Mouse (Mus musculus) heart, postnatal 10 days (tissue): ENCODE results near the gene Atf7. TPM values are rescaled to one million over a fixed set of nuclear protein-coding genes. Genes with fewer than 3 reads are reported as not detected.

ENCODE experiments used
- DNase-seq, 2 experiments: peaks; one replicate each; pipeline ENCODE4 v3.0.0; 2021
- intact Hi-C: fragments of 180-260 bp; cut with DNase I; formaldehyde crosslinking; loops from one replicate; pipeline ENCODE4 v1.15.1; 2025
- microRNA-seq, 2 experiments: library from miRNA; unstranded; fragments of <30 nt; microRNA quantifications; one replicate each; pipeline ENCODE4 v1.2.0; 2022
- total RNA-seq, 2 experiments: library from RNA; stranded (reverse); gene quantifications; 2 replicates each; pipeline ENCODE4 v1.2.3; 2021

Gene Atf7
- total RNA-seq, 2 experiments from 2014 or later, result 71.3 to 79.2 TPM

DNA sequence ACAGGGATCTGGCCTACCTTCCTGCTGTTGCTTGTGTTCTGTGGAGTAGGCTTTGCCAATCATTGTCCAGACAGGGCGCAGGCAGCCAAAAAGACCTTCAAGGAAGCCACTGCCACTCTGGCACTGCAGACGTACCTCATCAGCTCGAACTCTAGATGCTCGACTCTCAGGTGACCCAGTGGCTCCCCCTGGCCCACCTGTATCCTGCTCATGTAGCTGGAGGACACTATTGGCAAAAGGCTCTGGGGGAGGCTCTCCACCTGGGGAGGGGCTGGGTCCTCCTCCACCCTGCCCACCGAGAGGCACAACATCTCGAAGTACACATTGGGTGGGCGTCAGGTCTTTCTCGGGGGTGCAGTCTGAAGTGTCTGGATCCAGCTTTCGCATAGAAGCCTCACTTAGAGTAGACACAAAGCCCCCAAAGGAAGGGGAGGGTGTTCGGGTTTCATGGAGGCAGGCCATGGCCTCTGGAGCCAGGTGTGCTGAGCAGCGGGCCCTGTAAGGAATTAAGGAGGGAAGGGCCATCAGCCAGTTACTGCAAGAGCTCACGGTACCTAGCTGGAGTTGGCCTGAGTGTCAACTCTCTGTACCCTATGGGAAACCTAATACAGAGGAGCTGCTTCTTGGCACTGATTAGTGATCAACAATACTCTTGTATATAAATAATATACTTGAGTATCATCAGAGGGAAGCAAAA is 120.0 kb downstream of the Atf7 start:
- intact Hi-C loops, result no loop called here

GRCm38 (mm10) chr15:102503924-102504782 is 121.1 kb downstream of the Atf7 start:
- intact Hi-C loops, result no loop called here
- no peak for DNase-seq

More for the DNA sequence above, 120.0 kb downstream of the Atf7 start:
- DNase-seq, result no peak

- DNase-seq, result no peak
- intact Hi-C loops, result no loop called here
These were observed 121.8 kb downstream of the Atf7 start, which contains the start of gene Gm10337 for GRCm38 (mm10) chr15:102503447-102503846. Gene Gm10337, plus strand, starts transcription at chr15:102503722.

- intact Hi-C loops, result no loop called here
- DNase-seq, result no peak
These were observed 122.9 kb downstream of the Atf7 start for GRCm38 (mm10) chr15:102502254-102502840.

DNA sequence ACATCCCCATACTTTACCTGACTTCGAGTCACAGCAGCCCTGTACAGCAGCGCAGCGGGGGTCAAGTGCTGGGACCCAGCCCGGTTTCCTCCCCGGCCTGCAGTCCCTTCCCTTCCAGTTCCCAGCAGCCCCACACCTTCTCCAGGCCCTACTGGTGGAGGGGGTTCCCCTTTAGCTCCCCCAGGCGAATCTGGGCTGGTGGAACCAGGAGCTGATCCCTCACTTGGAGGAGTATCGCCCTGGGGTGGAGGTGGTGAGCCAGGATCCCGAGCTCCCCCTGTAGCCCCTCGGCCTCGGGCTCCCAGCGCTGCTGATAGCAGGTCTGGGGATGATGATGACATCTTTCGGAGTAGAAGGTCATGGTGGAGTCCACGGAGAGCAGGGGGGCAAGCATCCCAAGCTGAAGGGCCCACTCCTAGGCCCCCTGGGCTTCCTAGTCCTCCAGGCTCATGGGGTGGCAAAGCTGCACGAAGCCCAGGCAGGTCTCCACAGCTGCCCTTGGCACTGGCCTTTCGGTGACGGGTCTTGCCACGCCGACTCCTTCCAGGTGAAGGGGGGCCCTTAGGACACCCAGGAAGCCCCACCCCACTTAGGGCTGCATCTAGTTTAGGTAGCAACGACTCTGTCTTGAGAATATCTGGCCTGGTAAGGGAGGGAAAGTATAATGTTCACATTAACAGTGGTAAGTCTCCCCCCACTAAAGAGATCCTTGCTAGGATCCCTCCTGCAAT is 124.0 kb downstream of the Atf7 start:
- intact Hi-C loops, result no loop called here

DNA sequence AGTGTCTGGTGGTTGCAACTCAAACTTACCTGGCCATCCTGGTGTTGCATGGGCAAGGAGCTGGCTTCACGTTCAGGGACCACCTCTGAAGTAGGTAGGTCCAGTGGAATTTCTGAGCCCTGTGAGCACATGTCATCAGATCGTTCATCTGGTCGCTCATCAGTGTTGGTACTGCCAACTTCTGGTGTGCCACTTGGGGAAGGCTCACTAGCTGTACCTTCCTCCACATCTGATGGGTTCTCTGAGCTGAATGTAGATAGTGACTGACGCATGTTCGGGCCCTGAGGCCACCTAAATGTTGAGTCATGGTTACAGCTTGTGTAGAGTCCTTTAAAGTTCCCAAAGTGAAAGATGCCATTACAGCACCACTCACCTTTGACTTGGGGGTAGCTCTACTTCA is 124.8 kb downstream of the Atf7 start:
- intact Hi-C loops, result no loop called here
- no peak for DNase-seq

More for the DNA sequence above, 124.0 kb downstream of the Atf7 start:
- DNase-seq, result no peak

- DNase-seq, result no peak
These were observed 125.4 kb downstream of the Atf7 start for GRCm38 (mm10) chr15:102499851-102500250.

GRCm38 (mm10) chr15:102499370-102499769 is 125.9 kb downstream of the Atf7 start:
- intact Hi-C loops, result no loop called here
- DNase-seq, result no peak

More at GRCm38 (mm10) chr15:102499851-102500250, 125.4 kb downstream of the Atf7 start:
- intact Hi-C loops, result no loop called here

- DNase-seq, result no peak
- intact Hi-C loops, result no loop called here
These were observed 126.9 kb downstream of the Atf7 start for GRCm38 (mm10) chr15:102498322-102498721.

- DNase-seq, result no peak
- intact Hi-C loops, result loop anchor here (2.0 kb wide), 1 partner anchor 13 kb away; no protein-coding TSS in a partner anchor
These were observed 137.6 kb downstream of the Atf7 start for GRCm38 (mm10) chr15:102487664-102488063.

GRCm38 (mm10) chr15:102485853-102486252 is 139.4 kb downstream of the Atf7 start:
- DNase-seq, result no peak
- intact Hi-C loops, result no loop called here

DNA sequence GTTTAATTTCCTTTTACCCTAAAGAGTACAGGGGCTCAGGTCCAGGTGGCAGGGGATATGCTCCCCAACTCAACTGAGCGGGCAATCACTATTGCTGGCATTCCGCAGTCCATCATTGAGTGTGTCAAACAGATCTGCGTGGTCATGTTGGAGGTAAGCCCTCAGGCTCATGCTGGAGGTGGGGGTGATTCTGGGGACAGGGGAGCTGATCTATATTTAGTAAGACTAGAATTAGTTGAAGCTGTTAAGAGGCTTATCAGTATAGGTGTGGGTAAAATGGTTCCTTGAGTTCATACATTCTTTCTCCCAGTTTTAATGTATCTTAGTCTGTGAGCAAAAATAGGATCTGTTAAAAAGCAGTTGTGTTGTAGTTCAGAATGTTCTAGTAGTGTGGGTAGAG is 142.1 kb downstream of the Atf7 start:
- intact Hi-C loops, result no loop called here
- DNase-seq, result no peak

Small RNAs within 50 kb of the gene (microRNA-seq; reads per million reads assigned to microRNA genes)
- gene Mir688, result 0 reads per million in 2 experiments

Other genes with a start within 250 kb of the Atf7 start
- gene Sp1, start 219.3 kb downstream of the Atf7 start, total RNA-seq, result 10 to 100 TPM; 57.7 to 68.4 TPM
- gene Amhr2, start 180.1 kb downstream of the Atf7 start, total RNA-seq, result 1 to 10 TPM in 1 of 2 experiments, under 1 TPM in 1; 0.67 to 1.4 TPM
- gene Prr13, start 166.4 kb downstream of the Atf7 start, total RNA-seq, result 10 to 100 TPM; 23.3 to 27.3 TPM
- 100 to 1,000 TPM; 547 to 592 TPM for gene Pcbp2, start 154.9 kb downstream of the Atf7 start, total RNA-seq
- 1 to 10 TPM in 1 of 2 experiments, not detected in 1; 3.6 TPM for gene Gm10337, start 121.7 kb downstream of the Atf7 start, total RNA-seq
- 1 to 10 TPM; 5.1 to 5.2 TPM for gene Map3k12, start 108.4 kb downstream of the Atf7 start, total RNA-seq
- 10 to 100 TPM; 45.9 to 53.1 TPM for gene Tarbp2, start 107.3 kb downstream of the Atf7 start, total RNA-seq
- 1 to 10 TPM; 1.4 to 3.8 TPM for gene Npff, start 100.5 kb downstream of the Atf7 start, total RNA-seq
- gene Gm28047, start 397 bp downstream of the Atf7 start, total RNA-seq, result 1 to 10 TPM in 1 of 2 experiments, not detected in 1; 1.2 TPM
- 10 to 100 TPM; 31.1 to 47.4 TPM for gene Atp5g2, start 46.9 kb upstream of the Atf7 start, total RNA-seq
- 100 to 1,000 TPM in 1 of 2 experiments, 10 to 100 TPM in 1; 90.9 to 100 TPM for gene Calcoco1, start 96.7 kb upstream of the Atf7 start, total RNA-seq